Mouse (Mus musculus): ENCODE results near the gene Edn2. TPM values are rescaled to one million over a fixed set of nuclear protein-coding genes. Genes with fewer than 3 reads are reported as not detected.
A peak's percentile ranks its signal among the peaks of the same experiment; 100 is the strongest.

Edn2 gene
- polyA plus RNA-seq, 1 experiment from 2014 or later = 0.10 TPM

GRCm38 (mm10) chr4:120131441-120132220, 29.4 kb upstream of the Edn2 start:
- Histone ChIP-seq H3K9ac (replicated peaks; ENCODE audit: low read length) (no peak overlapping the region), H3K27ac (ENCODE audit: low read length) (no peak overlapping the region), H3K4me1 (ENCODE audit: insufficient read depth, low read length) (no peaks in the 10 kb centered on the region), H3K9me3 (ENCODE audit: low read length) (no peaks in the 10 kb centered on the region), H3K36me3 (ENCODE audit: insufficient read depth, low read length) (no peaks in the 10 kb centered on the region), H3K27me3 (ENCODE audit: insufficient read depth, low read length) (no peaks in the 10 kb centered on the region), H3K4me2 (replicated peaks; ENCODE audit: low read depth, low read length) (no peak overlapping the region), H3K4me3 (ENCODE audit: low read length) (no peak overlapping the region)
- WGBS = 78% methylated on average over 24 of the region's 24 CpGs
- no peak for ATAC-seq (ENCODE audit: low FRiP score, low TSS enrichment)

DNA sequence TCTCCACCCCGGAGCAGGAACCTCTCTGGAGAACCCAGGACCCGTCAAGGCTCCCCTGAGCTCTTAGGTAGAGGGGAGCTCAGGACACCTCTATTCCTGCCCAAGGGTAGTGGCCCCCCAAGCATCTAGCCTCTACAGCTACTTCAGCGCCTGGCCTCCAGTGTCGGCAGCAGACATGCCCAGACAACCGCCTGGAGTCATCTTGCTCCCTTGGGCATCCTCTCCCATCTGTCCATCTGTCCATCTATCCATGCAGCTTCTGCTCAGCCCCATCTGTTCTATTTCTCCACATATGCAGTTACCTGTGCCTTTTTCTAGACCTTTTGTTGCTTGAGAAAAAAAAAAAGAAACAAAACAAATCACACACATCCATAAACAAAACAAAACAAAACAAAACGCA, 26.8 kb upstream of the Edn2 start:
- no peaks in the 10 kb centered on the region for H3K4me1 ChIP-seq (ENCODE audit: insufficient read depth, low read length)
- no peaks in the 10 kb centered on the region for H3K27me3 ChIP-seq (ENCODE audit: insufficient read depth, low read length)
- H3K36me3 ChIP-seq (ENCODE audit: insufficient read depth, low read length) = no peaks in the 10 kb centered on the region
- H3K27ac ChIP-seq (ENCODE audit: low read length) = no peak overlapping the region
- H3K4me3 ChIP-seq (ENCODE audit: low read length) = no peak overlapping the region
- no peaks in the 10 kb centered on the region for H3K9me3 ChIP-seq (ENCODE audit: low read length)
- no peak for ATAC-seq (ENCODE audit: low FRiP score, low TSS enrichment)
- H3K9ac ChIP-seq (replicated peaks; ENCODE audit: low read length) = no peak overlapping the region
- 78% methylated on average over 6 of the region's 6 CpGs for WGBS
- no peak overlapping the region for H3K4me2 ChIP-seq (replicated peaks; ENCODE audit: low read depth, low read length)

GRCm38 (mm10) chr4:120141810-120142209, 19.2 kb upstream of the Edn2 start:
- no peaks in the 10 kb centered on the region for H3K4me1 ChIP-seq (ENCODE audit: insufficient read depth, low read length)
- H3K4me2 ChIP-seq (replicated peaks; ENCODE audit: low read depth, low read length) = no peak overlapping the region
- no peak overlapping the region for H3K9ac ChIP-seq (replicated peaks; ENCODE audit: low read length)
- H3K9me3 ChIP-seq (ENCODE audit: low read length) = no peaks in the 10 kb centered on the region
- H3K27ac ChIP-seq (ENCODE audit: low read length) = no peak overlapping the region
- no peaks in the 10 kb centered on the region for H3K36me3 ChIP-seq (ENCODE audit: insufficient read depth, low read length)
- H3K27me3 ChIP-seq (ENCODE audit: insufficient read depth, low read length) = no peaks in the 10 kb centered on the region
- no peak for ATAC-seq (ENCODE audit: low FRiP score, low TSS enrichment)
- 73% methylated on average over 1 of the region's 1 CpGs for WGBS
- H3K4me3 ChIP-seq (ENCODE audit: low read length) = no peak overlapping the region

DNA sequence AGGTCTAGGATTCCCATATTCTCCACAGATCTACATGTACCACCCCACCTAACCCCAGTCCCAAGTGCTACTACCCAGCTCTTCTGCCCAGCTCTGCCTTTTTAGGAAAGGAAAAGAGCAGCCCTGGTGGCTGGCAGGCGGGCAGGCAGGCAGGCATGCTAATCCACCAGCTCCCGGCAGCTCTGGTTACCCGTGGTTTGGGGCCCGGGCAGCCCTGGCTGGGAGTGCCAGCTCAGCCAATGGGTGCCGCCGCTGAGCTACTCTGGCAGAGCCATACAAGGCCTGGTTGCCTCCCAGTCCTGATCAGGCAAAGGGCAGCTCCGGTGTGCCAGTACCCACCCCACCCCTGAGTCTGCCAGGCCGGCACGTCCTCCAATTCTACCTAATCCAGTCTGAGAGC, 18.1 kb upstream of the Edn2 start:
- Histone ChIP-seq H3K27me3 (ENCODE audit: insufficient read depth, low read length) (0 out of 2 replicates have a peak, but pooled peaks cover 2% of the 10 kb centered on the region), H3K4me1 (ENCODE audit: insufficient read depth, low read length) (no peaks in the 10 kb centered on the region), H3K27ac (ENCODE audit: low read length) (no peak overlapping the region), H3K36me3 (ENCODE audit: insufficient read depth, low read length) (no peaks in the 10 kb centered on the region), H3K9ac (replicated peaks; ENCODE audit: low read length) (no peak overlapping the region), H3K4me2 (replicated peaks; ENCODE audit: low read depth, low read length) (no peak overlapping the region), H3K4me3 (ENCODE audit: low read length) (no peak overlapping the region), H3K9me3 (ENCODE audit: low read length) (no peaks in the 10 kb centered on the region)
- 74% methylated on average over 9 of the region's 9 CpGs for WGBS
- no peak for ATAC-seq (ENCODE audit: low FRiP score, low TSS enrichment)

DNA sequence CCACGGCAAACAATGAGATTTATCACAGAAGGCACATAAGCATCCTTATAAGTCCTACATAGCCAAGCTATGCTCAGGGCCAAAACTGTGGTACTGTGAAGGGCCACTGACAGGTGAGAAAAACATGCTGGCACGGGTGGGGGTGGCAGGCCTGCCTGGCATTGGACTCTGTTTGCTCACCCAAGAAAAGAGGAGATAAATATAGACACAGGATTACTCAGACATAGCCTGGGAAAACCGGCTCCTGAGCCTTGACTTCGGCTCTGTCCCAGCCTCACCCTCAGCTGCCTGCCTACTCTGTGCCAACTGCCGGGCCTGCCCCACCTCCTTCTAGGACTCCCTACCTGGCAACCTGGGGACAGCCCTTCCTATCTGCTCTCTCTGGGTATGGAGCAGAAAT, 16.7 kb upstream of the Edn2 start:
- no peak overlapping the region for H3K27ac ChIP-seq (ENCODE audit: low read length)
- no peak overlapping the region for H3K4me2 ChIP-seq (replicated peaks; ENCODE audit: low read depth, low read length)
- ATAC-seq (ENCODE audit: low FRiP score, low TSS enrichment) = no peak
- peaks cover 5% of the 10 kb centered on the region for H3K4me1 ChIP-seq (ENCODE audit: insufficient read depth, low read length)
- no peak overlapping the region for H3K9ac ChIP-seq (replicated peaks; ENCODE audit: low read length)
- H3K27me3 ChIP-seq (ENCODE audit: insufficient read depth, low read length) = peaks cover 12% of the 10 kb centered on the region; the same call in 1 of the 2 replicates
- H3K36me3 ChIP-seq (ENCODE audit: insufficient read depth, low read length) = no peaks in the 10 kb centered on the region
- H3K9me3 ChIP-seq (ENCODE audit: low read length) = no peaks in the 10 kb centered on the region
- WGBS = 88% methylated on average over 5 of the region's 5 CpGs
- H3K4me3 ChIP-seq (ENCODE audit: low read length) = no peak overlapping the region

DNA sequence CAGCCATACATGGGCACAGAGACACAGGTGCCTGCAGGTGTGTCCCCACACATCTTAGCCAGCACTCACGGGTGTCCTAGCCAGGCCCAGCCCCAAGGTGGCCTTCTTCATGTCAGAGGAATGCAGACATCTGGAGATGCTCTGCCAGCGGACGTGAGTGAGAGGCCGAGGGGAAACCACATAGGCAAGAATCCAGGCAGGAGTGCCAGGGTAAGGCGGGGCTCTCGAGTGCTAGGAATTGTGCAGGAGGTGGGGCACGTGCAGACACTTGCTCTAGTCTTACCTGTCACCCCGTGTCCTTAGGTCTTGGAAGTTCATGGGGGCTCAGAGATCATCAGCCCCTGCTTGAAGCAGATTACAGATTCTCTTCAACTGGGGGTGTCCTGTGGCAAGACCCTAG, 15.1 kb upstream of the Edn2 start:
- H3K9me3 ChIP-seq (ENCODE audit: low read length) = no peaks in the 10 kb centered on the region
- no peak overlapping the region for H3K27ac ChIP-seq (ENCODE audit: low read length)
- peaks cover 6% of the 10 kb centered on the region for H3K4me1 ChIP-seq (ENCODE audit: insufficient read depth, low read length)
- no peak overlapping the region for H3K9ac ChIP-seq (replicated peaks; ENCODE audit: low read length)
- whole genome bisulfite sequencing = 77% methylated on average over 8 of the region's 8 CpGs
- H3K4me3 ChIP-seq (ENCODE audit: low read length) = no peak overlapping the region
- no peak overlapping the region for H3K4me2 ChIP-seq (replicated peaks; ENCODE audit: low read depth, low read length)
- peaks cover 12% of the 10 kb centered on the region; the same call in 1 of the 2 replicates for H3K27me3 ChIP-seq (ENCODE audit: insufficient read depth, low read length)
- H3K36me3 ChIP-seq (ENCODE audit: insufficient read depth, low read length) = no peaks in the 10 kb centered on the region
- ATAC-seq (ENCODE audit: low FRiP score, low TSS enrichment) = no peak

DNA sequence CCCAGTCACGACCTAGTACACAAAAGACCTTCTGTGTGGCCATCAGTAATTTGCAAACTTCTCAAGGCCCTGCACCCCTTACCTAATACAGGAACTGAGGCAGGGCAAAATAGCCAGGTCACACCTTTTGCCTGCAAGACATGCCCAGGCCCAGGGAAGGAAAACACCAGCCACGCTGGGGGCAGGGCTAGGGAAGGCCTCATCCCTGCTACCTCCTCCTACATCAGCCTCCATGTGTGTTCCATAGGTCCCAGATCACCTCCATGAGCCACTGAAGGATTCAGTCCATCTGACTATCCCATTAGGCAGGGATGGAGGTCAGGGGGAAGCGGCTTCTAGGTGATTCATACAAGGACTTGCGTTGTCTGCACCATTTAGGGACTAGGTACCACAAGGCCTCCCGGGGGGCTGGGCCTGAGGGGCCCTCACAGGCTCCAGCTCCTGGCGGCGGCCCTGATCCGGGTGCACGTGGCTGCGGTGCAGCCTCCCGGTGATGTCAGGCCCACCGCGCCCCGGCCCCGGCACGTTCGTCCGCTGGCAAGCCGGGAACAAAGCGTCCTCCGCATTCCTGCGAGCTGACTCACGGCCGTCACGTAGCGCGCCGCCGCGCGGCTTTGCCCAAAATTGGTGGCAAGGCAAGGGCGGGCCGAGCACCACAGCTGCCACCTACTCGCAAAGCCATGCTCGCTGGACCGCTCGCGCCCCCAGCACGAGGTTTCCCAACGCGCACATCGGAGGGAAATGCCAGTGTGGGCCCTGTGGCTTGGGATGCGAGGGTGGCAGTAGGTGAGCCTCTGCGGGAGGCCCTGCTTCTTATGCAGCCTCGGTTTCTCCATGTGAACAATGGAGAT, 12.5 kb upstream of the Edn2 start:
- peak; percentile 88 for ATAC-seq (ENCODE audit: low FRiP score, low TSS enrichment)
- H3K4me2 ChIP-seq (replicated peaks; ENCODE audit: low read depth, low read length) = peak overlapping the region; percentile 51
- H3K27ac ChIP-seq (ENCODE audit: low read length) = no peak overlapping the region
- peaks cover 6% of the 10 kb centered on the region for H3K4me1 ChIP-seq (ENCODE audit: insufficient read depth, low read length)
- peaks cover 12% of the 10 kb centered on the region; the same call in 1 of the 2 replicates for H3K27me3 ChIP-seq (ENCODE audit: insufficient read depth, low read length)
- H3K9ac ChIP-seq (replicated peaks; ENCODE audit: low read length) = peak overlapping the region; percentile 53
- no peaks in the 10 kb centered on the region for H3K36me3 ChIP-seq (ENCODE audit: insufficient read depth, low read length)
- peak overlapping the region; percentile 31 for H3K4me3 ChIP-seq (ENCODE audit: low read length)
- no peaks in the 10 kb centered on the region for H3K9me3 ChIP-seq (ENCODE audit: low read length)
- WGBS = 6% methylated on average over 45 of the region's 45 CpGs

- Histone ChIP-seq H3K9me3 (ENCODE audit: low read length) (no peaks in the 10 kb centered on the region), H3K4me1 (ENCODE audit: insufficient read depth, low read length) (peaks cover 6% of the 10 kb centered on the region), H3K36me3 (ENCODE audit: insufficient read depth, low read length) (no peaks in the 10 kb centered on the region), H3K9ac (replicated peaks; ENCODE audit: low read length) (peak overlapping the region; percentile 53), H3K4me2 (replicated peaks; ENCODE audit: low read depth, low read length) (peak overlapping the region; percentile 51), H3K27me3 (ENCODE audit: insufficient read depth, low read length) (peaks cover 12% of the 10 kb centered on the region; the same call in 1 of the 2 replicates), H3K4me3 (ENCODE audit: low read length) (peak overlapping the region; percentile 31), H3K27ac (ENCODE audit: low read length) (no peak overlapping the region)
- 30% methylated on average over 3 of the region's 3 CpGs for WGBS
- ATAC-seq (ENCODE audit: low FRiP score, low TSS enrichment) = peak; percentile 53; the same call in 1 of the 2 replicates
These were observed 11.9 kb upstream of the Edn2 start for GRCm38 (mm10) chr4:120149142-120149524.

DNA sequence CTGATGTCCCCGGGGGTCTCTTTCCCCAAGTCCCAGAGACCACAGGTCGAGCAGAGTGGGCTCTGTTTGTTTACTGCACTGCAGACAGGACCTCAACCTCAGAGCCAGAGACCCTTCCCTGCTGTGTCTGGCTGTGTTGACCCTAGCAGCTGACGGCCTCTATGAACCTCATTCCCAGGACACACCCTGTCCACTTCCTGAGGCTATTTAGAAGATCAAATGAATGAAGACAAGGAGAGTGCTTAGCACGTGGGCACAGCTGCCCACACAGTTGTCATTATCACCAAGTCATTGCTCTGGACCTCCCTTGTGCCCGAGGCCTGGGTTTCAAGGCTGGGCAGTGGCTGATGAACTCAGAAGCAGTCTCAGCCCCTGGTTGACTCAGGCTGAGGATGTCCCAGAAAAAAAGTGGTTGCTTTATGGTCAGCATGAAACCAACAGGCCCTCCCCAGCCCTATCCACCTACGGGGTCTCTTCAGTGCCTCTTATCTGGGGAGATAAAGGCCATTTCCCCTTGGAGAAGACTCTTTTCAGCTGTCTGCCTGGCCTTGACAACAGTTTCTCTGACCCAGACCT, 10.6 kb upstream of the Edn2 start:
- Histone ChIP-seq H3K4me1 (ENCODE audit: insufficient read depth, low read length) (peaks cover 6% of the 10 kb centered on the region), H3K9ac (replicated peaks; ENCODE audit: low read length) (no peak overlapping the region), H3K36me3 (ENCODE audit: insufficient read depth, low read length) (no peaks in the 10 kb centered on the region), H3K4me2 (replicated peaks; ENCODE audit: low read depth, low read length) (no peak overlapping the region), H3K27me3 (ENCODE audit: insufficient read depth, low read length) (peaks cover 12% of the 10 kb centered on the region; the same call in 1 of the 2 replicates), H3K4me3 (ENCODE audit: low read length) (no peak overlapping the region), H3K9me3 (ENCODE audit: low read length) (no peaks in the 10 kb centered on the region), H3K27ac (ENCODE audit: low read length) (no peak overlapping the region)
- 50% methylated on average over 6 of the region's 6 CpGs for WGBS
- no peak for ATAC-seq (ENCODE audit: low FRiP score, low TSS enrichment)
